Mouse (Mus musculus) ES-E14 (cell line): ENCODE results near the gene Pfn4. TPM values are rescaled to one million over a fixed set of nuclear protein-coding genes. Genes with fewer than 3 reads are reported as not detected.
"Not testable (repeated sequence)": the region's sequence is repeated elsewhere in the genome, so short reads cannot be mapped to it uniquely, and the experiment has no call there.

Experiments
- DNase-seq: peaks from one replicate; pipeline ENCODE4 v3.0.0-alpha.2; 2013; ENCODE audit warnings: low read depth, low spot score
- H3K27ac ChIP-seq: 2 replicates; pipeline ENCODE4 v1.5.1; 2012; ENCODE audit warnings: low read depth, mild to moderate bottlenecking, low read length, moderate library complexity, mixed read lengths; ENCODE audit not compliant: poor library complexity, insufficient read depth, severe bottlenecking
- H3K36me3 ChIP-seq: 2 replicates; pipeline ENCODE4 v1.6.1; 2012; ENCODE audit warnings: mild to moderate bottlenecking, low read length, moderate library complexity, mixed read lengths; ENCODE audit not compliant: control insufficient read depth, poor library complexity, insufficient read depth, severe bottlenecking
- H3K4me1 ChIP-seq, 2 experiments: fragments of 150-350 bp in 1 of 2; sonication (generic) in 1 of 2; 2 replicates each; pipeline ENCODE4 v1.6.1; 2012; ENCODE audit warnings: low read length in 2 of 2, mild to moderate bottlenecking in 1 of 2, mixed read lengths in 1 of 2; ENCODE audit not compliant: control insufficient read depth in 2 of 2, insufficient read depth in 2 of 2, poor library complexity in 1 of 2
- H3K4me3 ChIP-seq, 2 experiments: fragments of 150-350 bp in 1 of 2; sonication (generic) in 1 of 2; 2 replicates each; pipeline ENCODE4 v1.5.1; 2012; ENCODE audit warnings: low read length in 2 of 2, low read depth in 1 of 2, mild to moderate bottlenecking in 1 of 2, mixed read lengths in 1 of 2; ENCODE audit not compliant: insufficient read depth in 1 of 2, poor library complexity in 1 of 2, severe bottlenecking in 1 of 2
- H3K9ac ChIP-seq: 2 replicates; pipeline ENCODE4 v1.6.1; 2012; ENCODE audit warnings: low read depth, mild to moderate bottlenecking, low read length, mixed read lengths; ENCODE audit not compliant: poor library complexity, insufficient read depth, severe bottlenecking
- H3K9me3 ChIP-seq: fragments of 150-350 bp; sonication (generic); 2 replicates; pipeline ENCODE4 v1.6.1; 2012; ENCODE audit warnings: low read depth, mild to moderate bottlenecking, low read length; ENCODE audit not compliant: control insufficient read depth, insufficient read depth
- CHD2 ChIP-seq: IDR thresholded peaks from 2 replicates; pipeline ENCODE4 v1.6.1; 2014; ENCODE audit warnings: mild to moderate bottlenecking, low read depth, low read length, inconsistent platforms
- HCFC1 ChIP-seq: IDR thresholded peaks from 2 replicates; pipeline ENCODE4 v1.6.1; 2012; ENCODE audit warnings: low read length, inconsistent platforms, borderline replicate concordance; ENCODE audit not compliant: insufficient read depth
- MAFK ChIP-seq: IDR thresholded peaks from 2 replicates; pipeline ENCODE4 v1.6.1; 2014; ENCODE audit warnings: mild to moderate bottlenecking, low read depth, low read length, inconsistent platforms; ENCODE audit not compliant: insufficient read depth
- ZC3H11A ChIP-seq: IDR thresholded peaks from 2 replicates; pipeline ENCODE4 v1.6.1; 2012; ENCODE audit warnings: low read depth, mild to moderate bottlenecking, inconsistent platforms, low read length, borderline replicate concordance
- ZNF384 ChIP-seq: IDR thresholded peaks from 2 replicates; pipeline ENCODE4 v1.6.1; 2012; ENCODE audit warnings: low read depth, low read length, inconsistent platforms
- in situ Hi-C, 2 experiments: fragments of 600-800 bp; cut with MboI; formaldehyde crosslinking; loops; one replicate each; pipeline ENCODE4 v1.15.1; 2025; ENCODE audit warnings: low sequenced_read_pairs in 2 of 2, inconsistent platforms in 1 of 2; ENCODE audit not compliant: unreplicated experiment in 2 of 2
- total RNA-seq: library from RNA; depleted of rRNA; stranded (reverse); fragments of 300-350 nt; gene quantifications from 2 replicates; pipeline ENCODE4 v1.2.3, GENCODE M21; 2012

The Pfn4 gene
- total RNA-seq, 1 experiment = 1.8 TPM

DNA sequence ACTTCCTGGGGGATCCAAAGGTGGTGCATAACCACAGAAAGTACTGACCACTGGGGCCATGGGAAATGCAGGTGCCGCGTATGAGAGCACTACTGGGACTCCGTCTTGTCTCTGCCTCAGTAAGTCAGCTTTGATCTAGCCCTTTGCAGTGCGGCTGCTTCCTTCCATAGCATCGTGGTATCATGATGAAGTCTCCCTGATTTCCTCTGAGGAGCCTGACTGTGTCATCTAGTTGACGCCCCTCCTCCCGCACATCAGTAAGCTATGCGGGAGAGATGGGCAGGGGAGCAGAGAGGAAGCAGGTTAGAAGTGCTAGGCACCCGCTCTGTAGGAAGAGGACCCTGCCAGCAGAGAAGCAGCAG is 6.7 kb downstream of the Pfn4 start:
- TF ChIP-seq ZNF384 = no peak
- TF ChIP-seq ZC3H11A = no peak
- TF ChIP-seq CHD2 = no peak
- TF ChIP-seq HCFC1 = no peak
- no peak for TF ChIP-seq MAFK
- no peak for DNase-seq

DNA sequence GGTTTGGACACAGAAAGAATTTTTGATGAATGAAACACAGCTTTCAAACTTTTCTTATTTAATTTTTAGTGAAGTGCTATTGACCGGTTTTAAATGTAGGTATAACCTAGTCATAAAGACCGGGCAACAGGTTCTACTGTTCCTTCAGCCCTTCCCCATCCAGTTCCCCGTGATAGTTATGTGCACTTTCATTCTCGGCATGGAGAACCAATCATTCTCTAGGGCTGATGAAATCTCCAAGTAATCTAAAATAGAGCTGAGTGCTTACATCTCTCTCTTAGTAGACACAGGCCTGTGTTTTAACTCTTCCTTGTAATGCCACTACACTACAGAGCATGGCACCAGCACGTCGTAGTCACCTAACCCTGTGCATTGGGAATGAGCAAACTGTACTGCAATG is 8.9 kb downstream of the Pfn4 start:
- DNase-seq = no peak
- Histone ChIP-seq H3K4me1 (no peaks in the 10 kb centered on the region; a peak in 1 of 4 replicates), H3K36me3 (no peaks in the 10 kb centered on the region), H3K9ac (no peak overlapping the region), H3K9me3 (no peaks in the 10 kb centered on the region), H3K27ac (no peak overlapping the region), H3K4me3 (no peak overlapping the region)
- TF ChIP-seq CHD2 = no peak
- TF ChIP-seq HCFC1 = no peak
- TF ChIP-seq ZNF384 = no peak
- TF ChIP-seq MAFK = no peak
- TF ChIP-seq ZC3H11A = no peak
- in situ Hi-C loops = no loop called here

More for the DNA sequence above, 6.7 kb downstream of the Pfn4 start:
- no peaks in the 10 kb centered on the region for H3K36me3 ChIP-seq
- H3K9ac ChIP-seq = no peak overlapping the region
- H3K27ac ChIP-seq = no peak overlapping the region
- in situ Hi-C loops = no loop called here
- H3K4me1 ChIP-seq = no peaks in the 10 kb centered on the region; a peak in 1 of 4 replicates
- H3K9me3 ChIP-seq = no peaks in the 10 kb centered on the region
- no peak overlapping the region for H3K4me3 ChIP-seq

- Histone ChIP-seq H3K9me3 (no peaks in the 10 kb centered on the region), H3K4me3 (no peak overlapping the region), H3K9ac (no peak overlapping the region), H3K27ac (no peak overlapping the region), H3K36me3 (no peaks in the 10 kb centered on the region), H3K4me1 (no peaks in the 10 kb centered on the region; a peak in 1 of 4 replicates)
- DNase-seq = no peak
- in situ Hi-C loops = no loop called here
- TF ChIP-seq ZC3H11A (no peak), MAFK (no peak), CHD2 (no peak), ZNF384 (no peak), HCFC1 (no peak)
Measured at GRCm38 (mm10) chr12:4780245-4780644, 11.4 kb downstream of the Pfn4 start.

- TF ChIP-seq ZC3H11A (no peak), MAFK (no peak), CHD2 (no peak), ZNF384 (no peak), HCFC1 (no peak)
- in situ Hi-C loops = no loop called here
- Histone ChIP-seq H3K9ac (no peak overlapping the region), H3K36me3 (no peaks in the 10 kb centered on the region), H3K4me1 (no peaks in the 10 kb centered on the region), H3K9me3 (no peaks in the 10 kb centered on the region), H3K4me3 (no peak overlapping the region), H3K27ac (no peak overlapping the region)
- DNase-seq = no peak
Measured at GRCm38 (mm10) chr12:4781270-4781669, 12.4 kb downstream of the Pfn4 start.

- H3K27ac ChIP-seq, H3K4me3 ChIP-seq, H3K4me1 ChIP-seq, DNase-seq, H3K36me3 ChIP-seq, H3K9me3 ChIP-seq, in situ Hi-C loops, H3K9ac ChIP-seq: not testable (repeated sequence)
Measured at GRCm38 (mm10) chr12:4781725-4782404, 13.0 kb downstream of the Pfn4 start.
